Mouse (Mus musculus) cortical plate, adult 2 months (tissue): ENCODE results near the gene Cltb. TPM values are rescaled to one million over a fixed set of nuclear protein-coding genes. Genes with fewer than 3 reads are reported as not detected.
A peak's percentile ranks its signal among the peaks of the same experiment; 100 is the strongest.

Source experiments
- H3K27ac ChIP-seq: fragments of 200-500 bp; 2 replicates; pipeline ENCODE4 v1.5.1; 2012; ENCODE audit warnings: low read length, control low read depth, inconsistent platforms; ENCODE audit not compliant: insufficient read depth
- H3K4me1 ChIP-seq: fragments of 200-500 bp; 2 replicates; pipeline ENCODE4 v1.6.1; 2011; ENCODE audit warnings: low read length; ENCODE audit not compliant: control insufficient read depth, insufficient read depth
- H3K4me3 ChIP-seq: fragments of 200-500 bp; 2 replicates; pipeline ENCODE4 v1.5.1; 2011; ENCODE audit warnings: mild to moderate bottlenecking, low read length, control low read depth; ENCODE audit not compliant: insufficient read depth
- CTCF ChIP-seq: fragments of 200-500 bp; IDR thresholded peaks from 2 replicates; pipeline ENCODE4 v1.5.1; 2011; ENCODE audit warnings: mild to moderate bottlenecking, control low read depth, low read length; ENCODE audit not compliant: insufficient read depth; ENCODE audit errors: extremely low read depth
- POLR2A ChIP-seq: fragments of 200-500 bp; IDR thresholded peaks from 2 replicates; pipeline ENCODE4 v1.6.1; 2011; ENCODE audit warnings: mild to moderate bottlenecking, low read length, control low read depth; ENCODE audit not compliant: insufficient read depth; ENCODE audit errors: extremely low read depth
- polyA plus RNA-seq: library from polyadenylated mRNA; depleted of rRNA; stranded (reverse); fragments of >200 nt; gene quantifications from 2 replicates; pipeline ENCODE4 v1.2.3, GENCODE M21; 2012

The Cltb gene
- polyA plus RNA-seq, 1 experiment = 289 TPM

DNA sequence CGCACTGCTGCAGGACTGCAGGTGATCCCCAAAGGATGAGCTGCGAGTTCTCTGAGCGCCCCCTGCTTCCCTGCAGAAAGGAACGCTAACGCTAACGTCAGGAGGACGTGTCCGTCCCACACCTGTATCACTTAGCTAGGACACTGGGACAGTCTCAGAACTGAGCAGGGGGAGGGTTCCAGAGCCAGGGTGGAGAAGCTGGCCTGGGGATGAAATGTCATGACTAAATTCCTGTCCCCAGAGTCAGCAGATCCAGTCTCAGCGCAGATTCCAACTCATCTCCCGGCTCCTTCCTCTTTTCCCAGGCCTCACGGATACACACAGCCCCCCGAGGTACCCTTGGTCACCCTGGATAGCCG is 552 bp downstream of the Cltb start:
- Histone ChIP-seq H3K27ac (peak overlapping the region; percentile 95), H3K4me1 (peaks cover 2% of the 10 kb centered on the region; the same call in 1 of the 2 replicates), H3K4me3 (peak overlapping the region; percentile 77)
- TF ChIP-seq POLR2A (peak; percentile 27; the same call in 1 of the 2 replicates), CTCF (no peak)

DNA sequence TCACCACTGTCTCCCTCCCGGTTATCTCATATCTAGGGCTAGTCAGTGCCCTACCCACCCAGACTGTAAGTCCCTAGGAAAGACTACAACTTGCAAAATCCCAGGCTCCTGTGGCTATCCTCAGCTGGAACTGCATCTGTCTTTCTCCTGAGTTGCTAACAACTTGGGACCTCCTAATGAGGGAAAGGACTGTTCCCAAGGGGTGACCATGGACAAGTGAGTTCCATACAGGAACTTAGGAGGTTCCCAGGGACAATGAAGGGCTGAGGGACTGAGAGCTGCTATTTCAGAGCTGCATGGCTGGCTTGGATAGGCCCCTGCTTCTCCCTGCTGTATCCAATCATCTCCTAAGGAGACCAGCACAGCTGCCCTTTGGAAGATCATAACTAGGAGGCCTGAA is 1.8 kb downstream of the Cltb start:
- Histone ChIP-seq H3K4me3 (peak overlapping the region; percentile 77), H3K4me1 (peaks cover 2% of the 10 kb centered on the region; the same call in 1 of the 2 replicates), H3K27ac (0 out of 2 replicates have a peak overlapping the region, but pooled peaks have one; percentile 7)
- TF ChIP-seq CTCF = no peak
- no peak for TF ChIP-seq POLR2A

DNA sequence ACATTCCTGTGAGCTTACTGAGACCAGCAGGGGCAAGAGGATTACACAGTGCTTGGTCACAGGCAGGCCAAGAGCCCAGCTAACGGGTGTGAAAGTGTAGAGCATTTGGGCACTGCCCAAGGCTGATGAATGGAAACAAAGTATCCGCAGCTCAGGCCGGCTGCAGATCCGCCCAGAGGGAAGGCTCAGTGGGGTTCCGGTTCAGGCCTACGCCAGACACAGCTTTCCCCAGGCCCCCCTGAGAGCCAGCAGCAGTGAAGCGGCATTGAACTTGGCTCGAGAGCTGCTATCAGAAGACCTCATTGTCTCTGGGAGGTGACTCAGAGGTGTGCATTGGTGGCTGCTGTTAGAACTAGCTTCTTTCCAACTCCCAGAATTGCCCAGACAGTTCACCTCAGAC is 2.5 kb downstream of the Cltb start:
- TF ChIP-seq CTCF = no peak
- no peak for TF ChIP-seq POLR2A
- Histone ChIP-seq H3K4me1 (peaks cover 2% of the 10 kb centered on the region; the same call in 1 of the 2 replicates), H3K4me3 (peak overlapping the region; percentile 77), H3K27ac (no peak overlapping the region)

DNA sequence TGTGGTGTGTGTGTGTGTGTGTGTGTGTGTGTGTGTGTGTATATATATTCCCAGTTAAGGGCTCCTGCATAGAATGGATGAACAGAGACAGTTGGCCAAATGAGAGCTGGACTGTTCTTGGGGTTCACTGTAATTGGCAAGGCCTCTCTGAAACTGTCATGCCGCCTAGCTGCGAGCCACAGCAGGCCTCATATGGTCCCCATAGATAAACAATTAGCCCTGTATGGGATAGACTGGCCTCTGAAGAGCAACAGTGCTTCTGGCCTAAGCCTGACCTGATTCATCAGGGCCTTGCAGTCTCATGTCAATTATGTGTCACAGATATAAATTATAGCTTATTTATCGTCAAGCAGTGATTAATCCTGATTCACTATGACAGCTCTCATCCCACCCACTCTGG is 3.1 kb downstream of the Cltb start:
- Histone ChIP-seq H3K4me3 (no peak overlapping the region; the same call in 1 of the 2 replicates), H3K4me1 (peaks cover 2% of the 10 kb centered on the region; the same call in 1 of the 2 replicates), H3K27ac (no peak overlapping the region)
- TF ChIP-seq POLR2A = no peak
- no peak for TF ChIP-seq CTCF

DNA sequence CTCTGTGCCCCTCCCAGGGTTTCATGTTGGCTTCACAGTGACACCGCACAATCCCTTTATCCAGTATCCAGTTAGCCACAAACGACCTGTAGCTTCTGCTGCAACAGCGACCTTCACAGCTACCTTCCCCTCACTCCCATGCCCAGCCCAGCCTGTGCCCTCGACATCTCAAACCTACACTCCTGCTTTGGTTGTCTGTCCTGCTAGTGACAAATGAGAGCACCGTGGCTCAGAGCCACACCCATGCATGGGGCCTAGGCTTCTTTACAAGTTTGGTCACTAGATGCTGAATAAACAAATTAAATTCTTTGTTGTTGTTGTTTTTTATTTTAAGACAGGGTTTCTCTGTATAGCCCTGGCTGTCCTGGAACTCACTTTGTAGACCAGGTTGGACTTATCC is 3.9 kb downstream of the Cltb start:
- TF ChIP-seq POLR2A (no peak), CTCF (no peak)
- H3K27ac ChIP-seq = no peak overlapping the region

DNA sequence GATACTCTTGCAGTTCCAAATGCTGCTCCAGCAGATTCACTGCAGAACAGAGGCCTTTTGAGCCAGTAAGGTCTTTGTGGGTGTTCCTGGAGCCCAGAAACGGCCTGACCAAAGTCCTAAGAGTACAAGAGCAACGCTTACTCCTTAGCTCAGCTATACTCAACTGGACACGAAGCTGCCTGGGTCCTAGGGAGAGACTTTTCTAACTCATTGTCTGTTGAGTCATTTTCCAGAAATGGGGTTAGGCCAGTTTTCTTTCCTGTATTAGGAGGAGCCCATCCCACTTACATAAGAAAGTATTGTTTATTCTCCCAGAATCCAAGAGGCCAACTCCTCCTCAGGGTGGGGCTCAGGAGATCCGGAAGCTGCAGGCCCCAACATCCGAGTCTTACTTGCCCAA is 5.7 kb downstream of the Cltb start:
- H3K4me3 ChIP-seq = no peak overlapping the region
- peak overlapping the region; percentile 63; the same call in 1 of the 2 replicates for H3K27ac ChIP-seq

More for the DNA sequence above, 3.9 kb downstream of the Cltb start:
- peaks cover 2% of the 10 kb centered on the region; the same call in 1 of the 2 replicates for H3K4me1 ChIP-seq
- H3K4me3 ChIP-seq = no peak overlapping the region

DNA sequence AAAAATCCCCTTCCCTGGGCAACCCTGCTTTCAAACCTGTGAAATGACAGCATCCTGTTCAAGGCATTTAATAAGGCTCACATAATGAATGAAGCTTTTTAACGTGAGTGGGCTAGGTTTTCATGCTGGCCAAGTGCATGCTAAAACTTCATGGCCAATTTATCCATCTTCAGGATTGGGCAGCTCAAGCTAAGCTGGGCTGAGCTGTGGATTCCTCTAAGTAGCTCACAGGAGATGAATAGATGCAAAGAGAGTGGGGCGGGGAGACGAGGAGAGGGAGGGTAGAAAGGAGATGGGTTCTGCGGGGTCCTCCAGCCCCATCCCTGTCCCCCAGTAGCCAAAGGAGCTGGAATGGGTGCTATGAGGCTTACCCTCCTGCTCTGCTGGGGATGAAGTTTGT is 6.9 kb downstream of the Cltb start:
- Histone ChIP-seq H3K27ac (no peak overlapping the region), H3K4me3 (no peak overlapping the region), H3K4me1 (peaks cover 2% of the 10 kb centered on the region; the same call in 1 of the 2 replicates)
- TF ChIP-seq POLR2A (no peak), CTCF (no peak)

More for the DNA sequence above, 5.7 kb downstream of the Cltb start:
- peaks cover 2% of the 10 kb centered on the region; the same call in 1 of the 2 replicates for H3K4me1 ChIP-seq
- TF ChIP-seq POLR2A = no peak
- no peak for TF ChIP-seq CTCF

DNA sequence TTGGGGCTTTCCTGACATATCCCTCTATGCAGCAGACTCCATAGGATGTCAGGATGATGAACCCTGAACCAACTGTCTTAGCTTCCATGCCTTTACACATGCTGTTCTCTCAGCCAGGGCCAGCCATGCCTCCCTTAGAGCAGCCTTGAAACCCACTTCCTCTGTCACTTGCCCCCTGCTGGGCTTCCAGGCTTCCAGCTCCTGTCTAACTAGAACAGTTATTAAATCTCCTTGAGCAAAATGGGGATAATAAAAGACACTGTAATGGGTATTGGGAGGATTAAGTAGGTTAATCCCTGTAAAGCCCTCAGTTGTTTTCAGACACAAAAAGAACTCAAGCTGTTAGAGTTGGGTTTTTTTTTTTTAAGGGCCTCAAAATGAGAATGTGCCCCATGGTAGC is 7.6 kb downstream of the Cltb start:
- TF ChIP-seq CTCF = no peak
- no peak for TF ChIP-seq POLR2A
- H3K4me3 ChIP-seq = no peak overlapping the region
- H3K27ac ChIP-seq = no peak overlapping the region
- H3K4me1 ChIP-seq = peaks cover 2% of the 10 kb centered on the region; the same call in 1 of the 2 replicates

DNA sequence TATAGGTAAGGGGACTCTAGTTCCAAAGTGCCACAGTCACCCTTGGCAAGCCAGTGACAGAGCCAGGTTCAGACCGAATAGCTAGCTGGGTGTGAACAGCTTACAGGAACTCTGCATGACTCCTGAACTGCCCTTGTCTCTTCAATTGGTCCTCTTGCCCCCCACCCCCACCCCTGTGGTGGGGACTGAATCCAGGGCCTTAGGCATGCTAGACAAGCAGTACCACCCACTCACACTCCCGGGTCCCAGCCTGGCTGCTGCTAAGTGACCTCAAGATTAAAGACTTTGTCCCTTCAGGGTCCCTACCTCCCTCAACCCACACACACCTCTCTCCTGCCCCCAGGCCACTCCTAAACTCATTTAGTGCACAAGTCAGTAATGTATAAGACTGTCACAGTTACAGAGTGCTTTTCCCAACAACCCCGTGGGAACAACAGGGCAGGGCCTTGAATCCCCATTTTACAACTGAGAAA is 8.5 kb downstream of the Cltb start:
- Histone ChIP-seq H3K27ac (no peak overlapping the region), H3K4me1 (peaks cover 2% of the 10 kb centered on the region; the same call in 1 of the 2 replicates), H3K4me3 (no peak overlapping the region)
- TF ChIP-seq POLR2A (no peak), CTCF (no peak)

DNA sequence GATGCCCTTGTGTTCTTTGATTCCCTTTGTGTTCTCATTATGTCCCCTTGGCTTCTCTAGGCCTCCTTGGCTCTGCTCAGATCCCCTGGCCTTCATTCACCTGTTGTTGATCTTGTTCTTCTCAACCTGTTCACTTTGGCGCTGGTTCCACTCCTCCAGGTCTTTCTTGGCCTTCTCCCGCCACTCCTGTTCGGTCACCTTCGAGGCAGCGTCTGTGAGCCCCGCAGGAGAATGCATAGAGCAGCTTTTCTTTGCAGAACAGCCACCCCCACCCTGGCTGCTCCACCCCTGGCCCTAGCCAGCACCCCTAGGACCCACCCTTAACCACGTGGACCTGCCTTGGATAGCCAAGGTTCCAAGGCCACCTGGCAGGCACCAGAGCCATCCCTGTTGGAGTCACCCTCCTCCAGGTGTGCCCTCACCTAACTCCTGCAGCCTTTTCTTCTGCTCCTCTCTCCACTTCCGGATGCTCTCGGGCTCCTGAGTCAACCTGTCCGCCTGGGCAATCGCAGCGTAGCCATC is 12.5 kb downstream of the Cltb start:
- no peaks in the 10 kb centered on the region for H3K4me1 ChIP-seq
- TF ChIP-seq CTCF = no peak
- no peak for TF ChIP-seq POLR2A
- H3K4me3 ChIP-seq = no peak overlapping the region
- H3K27ac ChIP-seq = no peak overlapping the region

DNA sequence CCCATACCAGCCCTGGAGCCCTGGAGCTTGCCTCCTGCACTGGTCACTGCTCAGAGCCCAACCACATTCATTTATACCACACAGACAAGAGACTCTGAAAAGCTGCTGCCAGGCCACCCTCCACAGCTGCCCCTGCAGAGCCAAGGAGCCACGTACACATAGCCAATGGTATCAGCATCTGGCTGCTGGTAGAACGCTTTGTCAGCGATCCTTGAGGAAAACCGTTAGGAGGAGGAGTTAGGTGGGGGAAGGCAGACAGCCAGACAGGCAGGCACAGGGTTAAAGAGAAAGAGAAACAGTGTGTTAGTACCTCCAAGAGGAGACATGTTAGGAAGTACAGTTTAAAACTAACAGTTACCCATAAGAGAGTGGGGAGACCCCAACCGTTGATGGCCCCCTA is 14.3 kb downstream of the Cltb start:
- H3K4me1 ChIP-seq = peaks cover 2% of the 10 kb centered on the region; the same call in 1 of the 2 replicates
- no peak overlapping the region for H3K4me3 ChIP-seq
- no peak for TF ChIP-seq CTCF
- TF ChIP-seq POLR2A = no peak
- H3K27ac ChIP-seq = no peak overlapping the region
